8 mouse cellular contexts compared by ENCODE assay signal in the genomic region with DNA sequence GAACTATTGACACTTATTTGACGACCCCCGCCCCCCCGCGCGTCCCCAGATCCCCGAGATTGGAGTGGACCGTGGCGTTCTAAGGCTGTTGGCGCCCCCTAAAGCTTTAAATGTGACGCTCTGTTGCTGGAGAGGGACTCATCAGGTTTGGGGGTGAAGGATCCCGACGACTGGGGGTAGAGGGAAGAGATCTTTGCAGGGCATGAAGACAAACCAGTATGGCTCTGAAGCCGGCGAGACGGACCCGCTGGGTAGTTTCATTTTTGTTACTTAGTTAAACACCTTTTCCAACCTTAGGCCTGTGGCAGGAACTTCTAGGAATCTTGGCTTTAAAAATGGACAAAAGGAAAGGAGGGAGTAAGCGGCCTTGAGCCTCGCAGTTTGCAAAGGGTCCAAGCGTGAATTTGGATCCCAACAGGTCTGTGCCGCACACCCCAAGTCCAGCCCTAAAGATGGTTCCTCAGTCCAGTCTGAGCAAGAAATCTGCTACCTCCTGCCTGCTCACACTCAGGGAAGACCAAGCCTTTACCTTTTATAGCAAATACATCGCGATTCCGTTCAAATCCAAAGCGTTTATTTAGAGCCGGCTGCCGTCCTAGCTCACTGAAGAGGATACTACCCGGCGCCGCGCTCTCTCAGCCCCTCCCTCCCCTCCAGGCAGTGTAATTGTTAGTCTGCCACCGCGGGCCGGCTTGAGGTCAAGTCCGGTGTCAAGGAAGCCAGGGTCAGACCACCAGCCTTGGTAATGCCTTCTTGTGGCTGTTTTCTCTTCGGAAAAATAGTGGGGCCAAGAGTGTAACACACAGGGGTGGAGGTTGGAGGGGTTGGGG. TPM values are rescaled to one million over a fixed set of nuclear protein-coding genes. Genes with fewer than 3 reads are reported as not detected.
DNase-seq lines count a peak whose midpoint lies in the region; ATAC-seq and TF ChIP-seq lines count a peak whose summit lies in the region.

No protein-coding gene starts in this region.

- H3K27me3 ChIP-seq in testis, adult 2 months (ENCODE audit: control insufficient read depth, insufficient read depth, low read length) = no peaks in the 10 kb centered on the region
- H3K27me3 ChIP-seq in limb, embryonic 14.5 days (ENCODE audit: control insufficient read depth, insufficient read depth, low read length) = no peaks in the 10 kb centered on the region
- H3K27me3 ChIP-seq in midbrain, embryonic 15.5 days (replicated peaks) = peaks cover 60% of the 10 kb centered on the region

- H3K36me3 ChIP-seq in testis, adult 2 months (ENCODE audit: control insufficient read depth, insufficient read depth, low read length) = no peaks in the 10 kb centered on the region
- no peaks in the 10 kb centered on the region for H3K36me3 ChIP-seq in limb, embryonic 14.5 days (ENCODE audit: control insufficient read depth, insufficient read depth, low read length)
- H3K36me3 ChIP-seq in midbrain, embryonic 15.5 days (replicated peaks) = no peaks in the 10 kb centered on the region

- peak overlapping the region; percentile 74 for H3K4me3 ChIP-seq in testis, adult 2 months (ENCODE audit: control insufficient read depth, low read depth, low read length)
- H3K4me3 ChIP-seq in limb, embryonic 14.5 days (replicated peaks; ENCODE audit: low read length) = peak overlapping the region; percentile 76
- peak overlapping the region; percentile 46 for H3K4me3 ChIP-seq in midbrain, embryonic 15.5 days

- H3K27ac ChIP-seq in testis, adult 2 months (ENCODE audit: control insufficient read depth, insufficient read depth, low read depth, low read length) = no peak overlapping the region
- peak overlapping the region; percentile 86 for H3K27ac ChIP-seq in limb, embryonic 14.5 days (replicated peaks; ENCODE audit: low read depth, low read length)
- no peak overlapping the region for H3K27ac ChIP-seq in midbrain, embryonic 15.5 days

- WGBS in limb, embryonic 14.5 days = 0% methylated on average over 35 of the region's 35 CpGs
- WGBS in midbrain, embryonic 15.5 days = under 1% methylated on average over 35 of the region's 35 CpGs

- no peak for TF ChIP-seq CTCF in testis, adult 2 months (IDR thresholded peaks at IDR 0.05; ENCODE audit: control insufficient read depth, insufficient read depth, insufficient replicate concordance, low read depth, low read length)

- H3K9ac ChIP-seq in limb, embryonic 14.5 days (ENCODE audit: low read depth, low read length, severe bottlenecking) = peak overlapping the region; percentile 76
- H3K9ac ChIP-seq in midbrain, embryonic 15.5 days = peak overlapping the region; percentile 46; the same call in 1 of the 2 replicates

- no peak for DNase-seq in testis, postnatal 14 days (ENCODE audit: low spot score)
- DNase-seq in embryo, embryonic 11.5 days (ENCODE audit: low read depth, low spot score) = peak; percentile 20
- peak; percentile 71 for DNase-seq in limb, embryonic 14.5 days (ENCODE audit: low spot score)
- no peak for DNase-seq in thymus, postnatal 10 days (ENCODE audit: low spot score in 2 of 2)
- no peak for DNase-seq in T-cell, adult 2 months (ENCODE audit: low spot score)

- peak overlapping the region; percentile 78 for H3K4me2 ChIP-seq in limb, embryonic 14.5 days (replicated peaks; ENCODE audit: low read depth, low read length, severe bottlenecking)
- peak overlapping the region; percentile 98 for H3K4me2 ChIP-seq in midbrain, embryonic 15.5 days

- ATAC-seq in hematopoietic stem cell, adult 5-6 weeks (replicated peaks in 1 of 2; ENCODE audit: insufficient read depth in 1 of 2, low FRiP score in 2 of 2, low TSS enrichment in 1 of 2, low read depth in 1 of 2, poor library complexity in 2 of 2, severe bottlenecking in 2 of 2) = peak; percentile 42 to 55
- peak; percentile 56; the same call in 1 of the 2 replicates for ATAC-seq in limb, embryonic 14.5 days (ENCODE audit: low FRiP score, low read depth)
- ATAC-seq in midbrain, embryonic 15.5 days (replicated peaks) = 0 out of 2 replicates have a peak, but pooled peaks have one; percentile 16

- H3K4me1 ChIP-seq in testis, adult 2 months (ENCODE audit: control insufficient read depth, insufficient read depth, low read length) = peaks cover 15% of the 10 kb centered on the region
- peaks cover 22% of the 10 kb centered on the region for H3K4me1 ChIP-seq in limb, embryonic 14.5 days (ENCODE audit: control insufficient read depth, insufficient read depth, low read length)
- peaks cover 19% of the 10 kb centered on the region for H3K4me1 ChIP-seq in midbrain, embryonic 15.5 days

- TF ChIP-seq POLR2A in testis, adult 2 months (IDR thresholded peaks at IDR 0.05; ENCODE audit: control insufficient read depth, low read depth, low read length) = no peak
- no peak for TF ChIP-seq POLR2A in limb, embryonic 14.5 days (IDR thresholded peaks at IDR 0.05; ENCODE audit: borderline replicate concordance, extremely low read depth, insufficient read depth, insufficient read length)

- H3K9me3 ChIP-seq in limb, embryonic 14.5 days (ENCODE audit: control insufficient read depth, low read length) = no peaks in the 10 kb centered on the region
- H3K9me3 ChIP-seq in midbrain, embryonic 15.5 days = no peaks in the 10 kb centered on the region

RNA-seq across cellular contexts. Expression of a gene that starts 1.7 kb away (rescaled TPM):
- 0.80 and 1.2 TPM in 2 replicates for polyA plus RNA-seq in testis, adult 2 months (2012; rRNA removed)
- 0.44 TPM in 1 of 2 replicates, not detected in the other for total RNA-seq in hematopoietic stem cell, adult 5-6 weeks (2017)
- polyA plus RNA-seq in limb, embryonic 14.5 days (2012; rRNA removed) = 15.7 and 20.1 TPM in 2 replicates
- polyA plus RNA-seq in limb, embryonic 14.5 days (2014; fragmentation: Nextera tagmentation; extraction: Ambion mirVana) = 23.4 and 30.2 TPM in 2 replicates
- 0.63 and 0.77 TPM in 2 replicates for polyA plus RNA-seq in midbrain, embryonic 15.5 days (2015; fragmentation: Nextera tagmentation; extraction: Ambion mirVana)

Comparison
In these comparisons a context has a peak if more than half of its experiments do, and no peak if none do; other contexts are left out.
1. DNase-seq: peak in embryo, embryonic 11.5 days (single experiment) and limb, embryonic 14.5 days (single experiment); none in testis, postnatal 14 days (single experiment), thymus, postnatal 10 days (0 of 2) and T-cell, adult 2 months (single experiment).
2. Peak in every context shown above with its lines, with median percentiles within 50 percentile points of each other: H3K4me3 ChIP-seq and ATAC-seq.